Mouse (Mus musculus): ENCODE measurements around the gene Hdac9.

Hdac9 gene

DNA sequence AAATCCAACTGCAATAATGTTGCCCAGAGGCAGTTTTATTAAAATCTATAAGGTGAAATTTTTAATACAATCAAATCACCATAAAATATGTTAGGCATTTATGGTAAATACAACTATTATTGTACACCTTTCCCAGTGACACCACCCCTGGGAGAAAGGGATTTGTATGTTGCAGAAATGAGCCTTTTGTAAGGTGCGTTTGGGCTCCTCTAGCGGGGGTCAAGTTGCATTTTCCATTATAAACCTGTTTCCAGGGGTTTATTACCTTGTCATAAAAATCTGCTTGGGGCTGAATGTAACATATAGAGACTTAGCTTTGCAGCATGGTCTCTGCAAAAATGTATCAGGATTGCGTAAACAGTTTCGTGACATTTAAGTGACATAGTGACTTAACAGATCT lies 312.4 kb downstream of the Hdac9 start:
- ATAC-seq (ENCODE audit: low TSS enrichment), result no peak

DNA sequence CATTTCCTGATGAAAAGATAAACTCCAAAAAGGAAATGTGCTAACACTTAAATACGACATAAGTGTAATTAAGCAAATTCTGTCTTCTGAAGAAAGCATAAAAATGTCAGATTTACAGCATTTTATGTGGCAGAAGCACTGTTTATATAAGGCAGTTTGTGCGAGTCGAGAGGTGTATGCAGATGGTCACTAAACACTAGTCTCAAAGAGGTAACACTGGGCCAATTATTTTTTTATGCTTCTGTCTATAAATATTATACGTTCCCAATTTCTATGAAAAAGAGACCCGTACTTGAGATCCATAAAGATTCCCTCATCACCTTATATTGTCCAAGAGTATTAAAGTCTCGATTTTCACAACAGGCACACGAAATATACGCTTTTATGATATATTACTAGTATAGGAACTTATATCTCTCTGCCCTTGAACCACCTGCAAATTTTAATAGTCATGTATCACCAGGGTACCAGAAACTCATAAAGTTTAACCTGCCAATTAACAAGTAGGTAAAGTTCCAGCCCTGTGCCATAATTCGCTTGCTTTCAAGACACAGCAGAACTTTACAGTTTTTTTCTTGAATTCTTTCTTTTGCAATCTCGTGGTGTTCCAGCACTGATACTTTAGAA lies 322.6 kb downstream of the Hdac9 start:
- ATAC-seq (ENCODE audit: low TSS enrichment), result no peak

DNA sequence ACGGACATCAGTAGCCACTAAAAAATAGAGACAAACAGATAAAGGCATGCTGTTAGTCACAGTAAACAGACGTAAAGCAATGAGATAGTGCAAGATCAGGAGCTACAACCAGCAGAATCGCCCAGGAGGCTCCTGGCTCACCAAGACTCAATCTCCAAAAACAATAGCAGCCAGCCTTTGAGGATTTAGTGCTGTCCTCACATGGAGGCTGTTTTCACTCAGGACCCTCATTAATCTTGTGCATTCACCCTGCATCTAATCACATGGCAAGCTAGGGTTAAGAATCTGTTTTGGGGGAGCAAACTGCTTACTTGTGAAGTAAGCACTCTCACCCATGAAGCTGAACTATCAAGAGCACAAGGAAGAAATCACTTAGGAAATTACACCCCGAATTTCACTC lies 329.7 kb downstream of the Hdac9 start:
- ATAC-seq (ENCODE audit: low TSS enrichment), result no peak

DNA sequence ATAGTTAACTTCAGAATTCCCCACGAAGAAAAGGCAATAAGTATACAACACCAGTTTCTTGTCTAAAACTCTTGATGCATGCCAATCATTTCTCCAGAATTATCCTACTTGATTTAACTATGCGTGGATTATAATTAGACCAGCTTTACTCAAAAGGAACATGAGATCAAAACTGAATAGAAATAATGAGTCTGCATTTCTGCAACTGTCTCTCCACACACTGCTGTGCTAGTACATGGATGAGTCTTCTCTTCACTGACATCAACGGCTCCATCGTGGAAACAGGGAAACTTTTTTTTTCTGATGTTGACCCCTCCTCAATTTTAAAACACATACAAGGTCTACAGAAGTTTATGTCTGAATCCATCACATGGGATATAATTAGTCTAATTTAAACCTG lies 334.4 kb downstream of the Hdac9 start:
- no peak for ATAC-seq (ENCODE audit: low TSS enrichment)

DNA sequence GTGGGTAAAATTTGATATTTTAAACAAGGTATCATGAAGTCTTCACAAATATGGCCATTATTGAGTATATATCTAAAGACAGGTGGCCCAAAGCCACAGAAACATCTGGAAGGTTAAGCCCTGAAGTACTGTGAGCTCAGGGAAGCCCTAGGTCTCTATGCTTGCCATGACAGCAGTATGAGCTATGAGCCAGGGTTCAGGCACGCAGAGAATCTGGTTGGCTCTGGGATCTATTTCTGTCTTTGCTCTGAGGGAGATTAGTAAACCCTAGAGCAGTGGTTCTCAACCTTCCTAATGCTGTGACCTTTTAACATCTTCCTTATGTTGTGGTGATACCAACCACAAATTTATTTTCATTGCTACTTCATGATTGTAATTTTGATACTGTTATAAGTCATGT lies 337.7 kb downstream of the Hdac9 start:
- ATAC-seq (ENCODE audit: low TSS enrichment), result no peak

DNA sequence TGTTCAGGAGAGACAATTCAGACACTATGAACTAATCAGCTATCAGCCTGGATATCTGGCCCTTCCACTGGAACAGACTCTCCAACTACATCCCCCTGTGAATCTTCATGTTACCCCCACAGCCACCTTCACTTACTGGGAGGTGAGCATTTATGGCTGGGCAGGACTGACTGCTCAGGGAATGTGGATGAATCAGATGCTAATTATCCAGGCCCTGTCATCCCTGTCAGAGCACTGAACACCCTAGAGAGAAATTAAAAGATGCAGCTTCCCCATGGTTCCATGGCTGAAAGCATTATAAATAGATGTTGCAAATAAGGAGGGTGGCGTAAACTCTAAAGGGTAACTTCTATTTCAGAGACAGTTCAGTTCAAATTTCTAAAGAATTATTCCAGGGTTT lies 345.8 kb downstream of the Hdac9 start:
- ATAC-seq (ENCODE audit: low TSS enrichment), result peak; percentile 31; the same call in 1 of the 2 replicates

DNA sequence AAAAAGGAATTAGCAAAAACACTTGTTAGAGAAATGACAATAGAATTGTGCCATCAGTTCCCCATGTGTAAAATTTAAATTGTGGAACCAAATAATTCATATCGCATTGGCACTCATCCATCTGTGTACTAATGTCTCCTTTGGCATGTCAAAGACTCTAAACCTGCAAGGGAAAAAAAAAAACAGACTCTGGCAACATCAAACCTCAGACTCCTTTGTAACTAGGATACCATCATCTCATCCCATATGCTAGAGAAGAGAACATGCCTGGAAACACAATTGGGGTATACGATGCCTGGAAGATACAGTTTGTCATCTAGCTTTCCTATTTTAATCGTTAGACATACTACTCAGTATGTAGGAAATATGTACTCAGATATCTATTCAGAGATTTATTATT lies 347.4 kb downstream of the Hdac9 start:
- ATAC-seq (ENCODE audit: low TSS enrichment), result no peak

DNA sequence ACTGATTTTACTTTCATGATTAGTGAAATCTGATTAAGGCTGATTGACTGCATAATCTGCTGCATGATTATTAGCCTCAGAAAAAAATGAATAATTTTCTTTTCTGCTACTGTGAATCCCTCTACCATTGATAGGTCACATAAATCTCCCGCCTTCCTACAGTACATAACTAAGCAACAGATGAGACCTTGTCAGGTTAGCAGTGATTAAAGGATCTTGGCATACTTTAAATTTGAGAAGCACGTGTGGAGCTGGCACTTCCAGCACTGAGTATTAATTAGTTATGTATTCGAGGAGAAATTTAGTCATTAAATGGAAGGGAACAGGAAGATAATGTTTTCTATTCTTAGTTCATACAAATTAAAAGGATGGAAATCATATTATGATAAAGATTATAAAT lies 347.8 kb downstream of the Hdac9 start:
- ATAC-seq (ENCODE audit: low TSS enrichment), result no peak

DNA sequence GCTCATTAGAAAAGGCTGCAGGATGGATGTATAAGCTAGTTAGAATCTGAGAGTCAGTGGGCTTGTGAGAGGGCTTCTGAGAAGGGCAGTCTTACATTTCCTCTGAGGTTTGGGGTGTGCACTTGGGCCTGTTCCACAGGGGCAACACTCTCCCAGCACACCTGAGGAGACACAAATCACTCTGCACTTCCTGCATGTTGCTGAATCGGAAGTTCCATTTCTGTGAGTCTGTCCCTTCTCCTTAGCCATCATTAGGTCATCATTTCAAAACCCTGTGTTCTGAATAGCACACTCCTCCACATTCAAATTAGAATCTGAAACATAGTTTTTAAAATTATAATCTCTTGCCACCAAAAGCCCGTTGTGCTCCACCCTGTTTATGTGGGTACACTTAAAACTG lies 354.6 kb downstream of the Hdac9 start:
- no peak for ATAC-seq (ENCODE audit: low TSS enrichment)

DNA sequence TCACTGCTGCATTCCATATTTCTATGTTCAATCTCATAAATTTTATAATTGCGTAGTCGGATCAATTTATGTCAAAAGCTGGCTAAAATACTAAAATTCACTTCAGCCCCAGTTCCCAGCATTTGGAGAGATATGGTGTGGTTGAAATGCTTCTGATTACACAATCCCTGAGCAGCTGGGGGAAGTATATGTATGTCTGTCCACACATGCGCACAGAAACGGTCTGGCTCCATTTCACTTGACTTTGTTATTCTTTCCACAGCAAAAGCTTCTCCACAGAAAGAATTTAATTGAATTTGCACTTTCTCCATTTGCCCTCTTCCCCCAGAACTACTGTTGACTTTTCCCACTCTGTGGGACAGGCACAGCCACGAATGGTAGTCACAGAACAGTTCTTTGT lies 357.9 kb downstream of the Hdac9 start:
- ATAC-seq (ENCODE audit: low TSS enrichment), result no peak

DNA sequence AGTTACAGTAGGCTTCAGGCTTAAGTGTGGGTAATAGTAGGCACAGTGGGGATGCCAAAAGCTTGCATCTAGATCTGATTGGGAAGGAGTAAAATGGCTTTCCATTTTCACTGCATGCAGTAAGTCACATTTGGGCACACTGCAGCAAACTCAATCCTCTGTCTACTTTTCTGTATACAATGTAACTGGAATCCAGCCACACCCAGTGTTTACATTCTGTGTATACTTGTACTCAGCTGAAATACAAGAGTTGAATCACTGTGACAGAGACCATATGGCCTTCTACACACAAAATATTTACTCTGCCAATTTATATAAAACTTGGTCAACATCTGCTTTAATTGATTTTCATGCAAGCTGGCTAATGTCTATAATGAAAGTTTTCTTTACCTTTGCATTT lies 362.1 kb downstream of the Hdac9 start:
- ATAC-seq (ENCODE audit: low TSS enrichment), result no peak

DNA sequence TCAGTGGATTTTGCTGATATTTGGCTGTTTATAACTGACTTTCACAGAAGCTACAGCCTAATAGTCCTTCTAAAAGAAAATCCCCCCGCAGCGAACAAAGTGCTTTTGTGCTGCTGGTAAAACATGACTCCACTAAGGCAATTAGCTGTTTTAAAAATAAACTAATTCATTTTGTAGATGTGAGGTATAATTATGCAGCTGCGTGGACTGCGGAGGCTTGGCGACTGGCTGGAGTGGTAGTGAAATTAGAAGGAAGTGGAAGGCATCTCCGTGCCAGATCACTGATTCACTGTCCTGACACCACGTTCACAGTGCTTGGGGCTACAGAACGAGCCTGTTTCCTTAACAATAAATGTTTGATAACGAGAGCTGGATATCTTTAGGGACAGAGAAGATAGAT lies 366.6 kb downstream of the Hdac9 start:
- ATAC-seq (ENCODE audit: low TSS enrichment), result peak; percentile 38; the same call in 1 of the 2 replicates

DNA sequence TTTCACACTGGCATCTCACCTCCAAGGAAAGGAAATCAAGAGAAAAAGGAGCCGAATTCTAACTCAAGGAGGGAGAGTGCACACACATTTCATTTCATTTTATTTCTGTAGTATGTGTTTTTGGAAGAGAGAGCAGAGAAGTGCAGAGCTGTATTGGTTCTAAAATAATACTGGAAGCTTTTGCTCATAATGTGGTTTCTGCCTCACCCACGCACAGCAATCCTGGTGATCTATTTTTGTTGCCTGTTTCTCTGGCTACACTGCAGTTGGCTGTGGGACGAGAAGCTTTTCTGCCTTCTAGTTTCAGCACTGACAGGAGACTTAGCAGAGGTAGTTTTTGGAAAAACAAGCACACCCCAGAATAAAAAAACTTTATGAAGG lies 387.7 kb downstream of the Hdac9 start:
- ATAC-seq (ENCODE audit: low TSS enrichment), result peak; percentile 93

DNA sequence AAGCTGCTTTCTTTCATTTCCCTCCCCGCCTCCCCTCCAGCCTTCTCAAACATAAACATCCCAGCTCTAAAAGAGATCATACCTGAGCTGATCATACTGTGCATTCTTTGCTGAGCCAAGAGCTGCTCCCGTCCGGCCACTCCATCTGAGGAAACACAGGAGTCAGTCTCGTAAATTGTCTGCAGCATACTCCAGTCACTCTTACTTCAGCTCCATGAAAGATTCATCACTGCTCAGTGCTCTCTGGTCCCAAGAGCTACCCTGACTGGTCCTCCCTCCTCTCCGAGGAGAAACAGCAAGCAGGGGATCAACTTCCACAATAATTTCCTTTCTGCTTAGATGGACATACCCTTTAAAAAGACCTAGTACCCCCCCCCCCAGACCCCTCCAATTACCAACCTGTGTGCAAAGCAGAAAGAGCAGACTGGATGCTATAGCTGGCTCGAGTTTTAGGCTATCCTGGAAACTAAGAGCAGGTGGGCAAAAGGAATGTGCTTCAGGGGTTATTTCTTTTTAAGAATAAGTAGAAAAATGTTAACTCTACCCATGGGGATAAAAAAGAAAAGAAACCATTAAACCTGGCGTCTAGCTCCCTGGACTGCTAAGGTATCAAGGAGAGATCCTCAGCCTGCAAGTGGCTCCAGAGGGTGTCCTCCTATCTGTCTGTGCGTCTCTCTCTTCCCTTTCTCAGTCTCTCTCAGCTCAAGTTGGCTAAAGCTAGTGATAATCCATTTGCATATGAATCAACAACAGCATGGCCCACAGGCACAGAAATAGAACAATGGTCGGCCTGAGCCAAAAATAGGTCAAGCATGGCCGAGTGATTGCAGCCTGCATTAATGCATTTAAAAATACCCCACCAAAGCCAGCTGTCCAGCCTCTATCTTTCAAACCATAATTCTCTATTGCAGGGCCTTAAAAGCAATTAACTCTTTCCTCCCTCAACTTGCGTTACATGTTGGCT lies 388.4 kb downstream of the Hdac9 start:
- ATAC-seq (ENCODE audit: low TSS enrichment), result peak; percentile 86

DNA sequence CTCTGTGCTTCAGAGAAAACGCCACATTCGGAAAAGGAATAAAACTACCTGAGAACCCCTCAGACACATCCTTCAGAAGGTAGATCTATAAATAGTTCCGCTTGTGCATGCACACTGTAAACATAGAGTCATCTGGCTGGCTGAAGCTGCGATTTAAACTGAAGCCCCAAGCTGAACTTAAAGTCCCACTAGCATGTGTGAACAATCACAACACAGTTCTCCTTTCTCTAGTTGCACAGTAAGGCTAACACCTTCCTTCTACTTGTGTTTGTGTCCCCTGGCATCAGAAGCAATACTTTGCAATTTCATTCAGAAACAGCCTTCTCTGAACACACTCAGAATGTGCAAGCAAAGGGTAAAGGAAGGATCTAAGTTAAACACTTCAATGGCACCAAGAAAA lies 389.1 kb downstream of the Hdac9 start:
- ATAC-seq (ENCODE audit: low TSS enrichment), result 0 out of 2 replicates have a peak, but pooled peaks have one; percentile 4

DNA sequence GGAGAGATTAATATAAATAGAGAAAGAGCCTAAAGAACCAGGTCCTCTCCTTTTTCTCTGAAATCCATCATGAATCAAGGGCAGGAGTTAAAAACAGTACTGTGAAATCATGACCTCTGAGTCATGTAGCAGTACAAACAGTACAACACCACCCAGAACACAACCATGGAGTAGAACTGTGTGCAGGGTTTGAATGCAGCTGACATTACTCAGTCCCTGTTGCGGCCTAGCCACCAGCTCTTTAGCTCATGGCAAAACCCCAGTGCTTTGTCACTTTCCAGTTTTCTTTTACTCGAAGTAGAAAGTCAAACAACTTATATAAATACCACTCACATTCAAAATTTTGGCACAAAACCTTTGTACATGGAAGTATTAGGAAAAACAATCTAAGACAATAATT lies 395.4 kb downstream of the Hdac9 start:
- no peak for ATAC-seq (ENCODE audit: low TSS enrichment)

DNA sequence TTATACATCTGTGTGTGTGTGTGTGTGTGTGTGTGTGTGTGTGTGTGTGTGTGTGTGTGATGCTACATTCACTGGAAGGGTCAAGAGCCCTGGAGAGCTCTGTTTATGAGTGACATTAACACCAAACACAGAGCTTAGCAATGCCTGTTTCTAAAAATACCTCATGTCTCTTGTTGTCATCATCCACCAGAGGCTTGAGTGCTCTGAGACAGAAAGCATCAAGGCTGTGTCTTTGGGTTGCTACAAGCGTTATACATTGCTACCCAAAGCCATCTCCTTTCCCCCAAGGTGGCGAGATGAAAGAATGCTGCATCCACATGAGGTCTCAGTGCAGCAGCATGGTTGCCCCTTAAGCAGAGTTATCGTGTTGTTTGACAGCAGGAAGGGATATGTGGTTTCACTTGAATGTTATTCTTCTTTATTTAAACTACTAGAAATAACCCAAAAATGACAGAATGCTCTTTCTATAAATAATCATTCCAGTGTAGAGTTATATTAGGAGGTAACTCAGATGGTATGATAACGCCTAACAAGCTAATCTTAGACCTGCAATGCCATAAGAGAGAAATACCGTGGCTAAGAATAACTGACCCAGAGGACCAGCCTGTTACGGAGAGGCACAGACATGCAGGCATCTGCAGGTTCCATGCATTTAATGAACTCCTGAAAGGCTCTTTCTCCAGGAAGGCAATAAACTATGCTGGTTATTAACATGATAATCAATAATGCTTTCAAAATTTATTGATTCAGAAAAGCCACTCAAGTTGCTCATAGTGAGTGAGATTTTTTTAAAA lies 399.9 kb downstream of the Hdac9 start:
- ATAC-seq (ENCODE audit: low TSS enrichment), result peak; percentile 50

DNA sequence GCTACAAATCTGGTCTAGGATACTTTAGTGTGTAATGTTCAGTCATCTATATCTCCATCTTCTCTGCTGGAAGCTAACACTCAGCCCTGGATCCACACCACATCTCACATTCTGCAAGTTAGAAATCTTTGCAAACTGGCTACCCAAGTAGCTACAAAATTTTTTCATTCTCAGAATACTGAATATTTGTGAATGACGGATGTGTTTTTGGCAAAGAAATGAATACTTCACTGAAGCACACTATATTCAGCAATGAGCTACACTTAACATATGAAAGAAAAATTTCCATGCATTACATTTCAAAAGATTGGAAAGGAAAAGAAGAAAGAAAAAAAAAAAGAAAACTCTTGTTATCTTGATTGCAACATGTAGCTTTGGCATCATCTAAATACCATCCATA lies 410.6 kb downstream of the Hdac9 start:
- peak; percentile 67 for ATAC-seq (ENCODE audit: low TSS enrichment)

DNA sequence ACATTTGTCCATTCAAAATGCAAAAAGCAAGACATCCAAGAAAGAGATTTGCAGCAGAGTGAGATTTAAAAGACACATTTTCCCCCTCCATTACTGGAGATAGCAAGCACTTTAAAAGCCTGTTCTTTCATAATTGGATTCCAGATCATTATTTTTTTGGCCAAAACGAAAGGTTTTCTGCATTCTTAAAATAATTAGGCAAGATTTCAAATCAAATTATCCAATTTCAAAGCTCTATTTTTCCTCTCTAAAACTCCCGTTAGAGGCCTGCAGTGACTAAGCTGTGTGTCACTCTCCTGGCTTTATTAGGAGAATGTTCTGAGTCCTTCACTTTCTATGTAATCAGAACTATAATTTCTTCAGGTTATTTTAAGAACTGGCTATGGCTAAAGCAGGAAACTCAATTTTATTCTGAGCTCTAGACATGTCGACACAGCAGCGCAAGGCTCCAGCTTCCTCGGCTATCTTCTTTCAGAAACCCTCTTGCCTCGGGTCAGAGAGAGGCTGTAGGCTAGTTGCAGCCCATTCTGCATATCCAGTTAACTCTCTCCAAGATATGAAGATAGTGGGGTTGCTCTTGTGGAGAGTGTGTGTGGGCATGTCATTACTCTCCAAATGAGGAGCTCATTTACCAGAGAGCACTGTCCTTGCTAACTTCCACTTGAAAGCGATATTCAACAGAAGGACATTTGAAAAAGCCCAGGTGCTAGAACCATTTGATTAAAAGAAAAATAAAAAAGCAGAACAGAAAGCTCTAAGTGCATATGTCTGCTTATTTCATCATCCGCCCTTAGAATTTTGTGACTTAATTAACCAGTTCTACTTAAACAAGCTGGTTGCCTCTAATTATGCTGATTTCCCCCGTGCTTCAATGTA lies 417.9 kb downstream of the Hdac9 start:
- ATAC-seq (ENCODE audit: low TSS enrichment), result peak; percentile 24; the same call in 1 of the 2 replicates

DNA sequence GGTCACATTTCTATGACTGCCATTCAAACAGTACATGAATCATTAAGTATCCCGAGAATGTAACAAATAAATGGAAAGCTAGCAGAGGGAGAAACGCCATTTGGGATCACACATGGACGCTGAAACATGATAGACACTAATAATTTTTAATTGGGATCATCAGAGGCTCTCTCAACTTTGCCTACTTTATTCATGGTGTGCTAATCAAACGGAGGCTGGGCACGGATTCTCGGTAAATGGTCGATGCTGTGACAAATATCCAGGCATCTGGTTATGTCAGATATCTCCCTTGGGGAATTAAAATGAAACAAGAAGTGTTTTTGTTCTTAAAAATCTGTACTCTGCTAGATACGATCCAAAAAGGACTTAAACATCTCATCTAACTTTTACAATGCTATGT lies 418.6 kb downstream of the Hdac9 start:
- ATAC-seq (ENCODE audit: low TSS enrichment), result no peak

DNA sequence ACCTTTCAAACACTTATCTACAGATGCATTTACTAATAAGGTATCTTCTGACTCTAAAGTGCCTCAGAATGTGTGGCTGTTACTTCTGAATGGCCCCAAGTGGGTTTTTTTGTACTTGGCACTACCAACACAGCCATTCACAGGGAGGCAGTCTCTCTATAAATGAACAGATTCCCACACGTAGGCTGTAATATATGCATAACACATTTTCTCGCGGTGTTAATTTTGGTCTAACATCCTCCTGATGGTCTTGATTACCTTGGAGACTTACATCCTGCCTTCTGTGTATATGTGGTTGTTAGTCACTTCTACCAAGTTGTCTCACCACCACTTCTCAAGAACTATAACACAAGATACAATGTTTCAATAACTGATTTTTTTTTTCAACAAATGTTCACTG lies 419.2 kb downstream of the Hdac9 start:
- peak; percentile 90 for ATAC-seq (ENCODE audit: low TSS enrichment)
